Mouse (Mus musculus): ENCODE data around the gene Tbc1d7.

Tbc1d7 gene

GRCm38 (mm10) chr13:43133400-43133799 is 37.9 kb downstream of the Tbc1d7 start:
- DNase-seq (ENCODE audit: low spot score) = no peak

GRCm38 (mm10) chr13:43132859-43133258 is 38.4 kb downstream of the Tbc1d7 start:
- DNase-seq (ENCODE audit: low spot score) = no peak

- peak; percentile 51 for DNase-seq (ENCODE audit: low spot score)
These were observed 39.5 kb downstream of the Tbc1d7 start for GRCm38 (mm10) chr13:43131741-43132191.

- DNase-seq (ENCODE audit: low spot score) = no peak
These were observed 41.1 kb downstream of the Tbc1d7 start for GRCm38 (mm10) chr13:43130161-43130560.

- no peak for DNase-seq (ENCODE audit: low spot score)
These were observed 46.6 kb downstream of the Tbc1d7 start for GRCm38 (mm10) chr13:43124683-43125074.

- DNase-seq (ENCODE audit: low spot score) = no peak
These were observed 47.2 kb downstream of the Tbc1d7 start for GRCm38 (mm10) chr13:43123895-43124682.

- no peak for DNase-seq (ENCODE audit: low spot score)
These were observed 48.8 kb downstream of the Tbc1d7 start for GRCm38 (mm10) chr13:43122306-43123070.

GRCm38 (mm10) chr13:43113141-43113540 is 58.2 kb downstream of the Tbc1d7 start:
- DNase-seq (ENCODE audit: low spot score) = no peak

- DNase-seq (ENCODE audit: low spot score) = no peak
These were observed 58.6 kb downstream of the Tbc1d7 start for GRCm38 (mm10) chr13:43112707-43113106.

- DNase-seq (ENCODE audit: low spot score) = no peak
These were observed 59.0 kb downstream of the Tbc1d7 start for GRCm38 (mm10) chr13:43112280-43112679.

- no peak for DNase-seq (ENCODE audit: low spot score)
These were observed 66.8 kb downstream of the Tbc1d7 start for GRCm38 (mm10) chr13:43104496-43104895.

- no peak for DNase-seq (ENCODE audit: low spot score)
These were observed 68.4 kb downstream of the Tbc1d7 start for GRCm38 (mm10) chr13:43102943-43103342.

Data from testis, postnatal 10 days (tissue).